Mouse (Mus musculus) intestine, postnatal 0 days (tissue): ENCODE data around the gene Coq10a. TPM values are rescaled to one million over a fixed set of nuclear protein-coding genes. Genes with fewer than 3 reads are reported as not detected.
"Not testable (repeated sequence)": the region's sequence is repeated elsewhere in the genome, so short reads cannot be mapped to it uniquely, and the experiment has no call there.

Experiments used
- ATAC-seq: fragments of 200-750 bp; cut with Nextera tagmentation; 2 replicates; pipeline ENCODE4 v1.8.0; 2017; ENCODE audit warnings: mild to moderate bottlenecking, moderate TSS enrichment, moderate library complexity
- H3K27ac ChIP-seq: fragments of 300-500 bp; sonication (generic); 2 replicates; pipeline ENCODE4 v1.5.1; 2014; ENCODE audit warnings: mild to moderate bottlenecking, low read depth, low read length, moderate library complexity
- H3K27me3 ChIP-seq: fragments of 300-500 bp; sonication (generic); replicated peaks from 2 replicates; pipeline ENCODE4 v1.6.1; 2014; ENCODE audit warnings: low read length, mixed read lengths; ENCODE audit not compliant: control insufficient read depth, insufficient read depth
- H3K36me3 ChIP-seq: fragments of 300-500 bp; sonication (generic); 2 replicates; pipeline ENCODE4 v1.6.1; 2014; ENCODE audit warnings: mild to moderate bottlenecking, moderate library complexity; ENCODE audit not compliant: control insufficient read depth, insufficient read depth
- H3K4me1 ChIP-seq: fragments of 300-500 bp; sonication (generic); replicated peaks from 2 replicates; pipeline ENCODE4 v1.6.1; 2014; ENCODE audit warnings: antibody characterized with exemption, low read length, mixed read lengths; ENCODE audit not compliant: control insufficient read depth, insufficient read depth
- H3K4me2 ChIP-seq: fragments of 300-500 bp; sonication (generic); replicated peaks from 2 replicates; pipeline ENCODE4 v1.6.1; 2014; ENCODE audit warnings: low read depth, mild to moderate bottlenecking, moderate library complexity
- H3K4me3 ChIP-seq: fragments of 300-500 bp; sonication (generic); 2 replicates; pipeline ENCODE4 v1.5.1; 2014; ENCODE audit warnings: low read depth, low read length
- H3K9ac ChIP-seq: fragments of 300-500 bp; sonication (generic); 2 replicates; pipeline ENCODE4 v1.6.1; 2014; ENCODE audit warnings: mild to moderate bottlenecking, low read depth, low read length
- H3K9me3 ChIP-seq: fragments of 300-500 bp; sonication (generic); 2 replicates; pipeline ENCODE4 v1.6.1; 2016; ENCODE audit warnings: mixed run types; ENCODE audit not compliant: control insufficient read depth
- CTCF ChIP-seq: sonication (generic); IDR thresholded peaks from 2 replicates; pipeline ENCODE4 v1.5.1; 2016; ENCODE audit warnings: low read depth, mild to moderate bottlenecking, control low read depth, antibody characterized with exemption, moderate library complexity
- WGBS: fragments of 180-500 bp; shearing (Covaris S2); extraction: QIAGEN DNeasy Blood & Tissue Kit; methylation state at CpG from one replicate; pipeline ENCODE4 v1.1.7; 2014; 5-methylcytosine and 5-hydroxymethylcytosine counted together
- polyA plus RNA-seq: library from polyadenylated mRNA; unstranded; fragments of >200 nt; fragmentation: Nextera tagmentation; extraction: Ambion mirVana; gene quantifications from 2 replicates; pipeline ENCODE4 v1.2.1, GENCODE M21; 2015

The Coq10a gene
- polyA plus RNA-seq, 1 experiment from 2014 or later: 22.3 TPM

- peaks cover 3% of the 10 kb centered on the region; the same call in 1 of the 2 replicates for H3K4me1 ChIP-seq
- H3K36me3 ChIP-seq: no peaks in the 10 kb centered on the region; the same call in 1 of the 2 replicates
- no peaks in the 10 kb centered on the region for H3K27me3 ChIP-seq
- TF ChIP-seq CTCF: no peak
- H3K9me3 ChIP-seq: no peaks in the 10 kb centered on the region
- peak overlapping the region; percentile 82 for H3K4me2 ChIP-seq
- no peak overlapping the region for H3K4me3 ChIP-seq
- H3K27ac ChIP-seq: peak overlapping the region; percentile 94
- no peak for ATAC-seq
- no peak overlapping the region for H3K9ac ChIP-seq
- 61% methylated on average over 3 of the region's 3 CpGs for WGBS
These were observed 32.2 kb downstream of the Coq10a start for GRCm38 (mm10) chr10:128336597-128336996.

GRCm38 (mm10) chr10:128336195-128336594, 32.6 kb downstream of the Coq10a start:
- Histone ChIP-seq H3K27ac (peak overlapping the region; percentile 94), H3K4me3 (no peak overlapping the region), H3K9ac (no peak overlapping the region), H3K27me3 (no peaks in the 10 kb centered on the region), H3K9me3 (no peaks in the 10 kb centered on the region), H3K4me2 (no peak overlapping the region), H3K36me3 (no peaks in the 10 kb centered on the region; the same call in 1 of the 2 replicates), H3K4me1 (peaks cover 3% of the 10 kb centered on the region; the same call in 1 of the 2 replicates)
- ATAC-seq: no peak
- WGBS: 62% methylated on average over 3 of the region's 3 CpGs
- no peak for TF ChIP-seq CTCF

GRCm38 (mm10) chr10:128335582-128335981, 33.2 kb downstream of the Coq10a start:
- peak; percentile 91 for TF ChIP-seq CTCF
- Histone ChIP-seq H3K4me3 (no peak overlapping the region), H3K27me3 (no peaks in the 10 kb centered on the region), H3K36me3 (no peaks in the 10 kb centered on the region; the same call in 1 of the 2 replicates), H3K9ac (no peak overlapping the region), H3K9me3 (no peaks in the 10 kb centered on the region), H3K27ac (peak overlapping the region; percentile 94; the same call in 1 of the 2 replicates), H3K4me1 (peaks cover 3% of the 10 kb centered on the region; the same call in 1 of the 2 replicates), H3K4me2 (peak overlapping the region; percentile 13; the same call in 1 of the 2 replicates)
- WGBS: under 1% methylated on average over 4 of the region's 4 CpGs
- ATAC-seq: no peak

- H3K9ac ChIP-seq, H3K27ac ChIP-seq, H3K9me3 ChIP-seq, H3K36me3 ChIP-seq, H3K27me3 ChIP-seq, H3K4me3 ChIP-seq, H3K4me2 ChIP-seq, H3K4me1 ChIP-seq, ATAC-seq: not testable (repeated sequence)
- 74% methylated on average over 6 of the region's 6 CpGs for WGBS
These were observed 36.2 kb downstream of the Coq10a start for GRCm38 (mm10) chr10:128332358-128333249.

- Histone ChIP-seq H3K36me3 (peaks cover 27% of the 10 kb centered on the region), H3K9me3 (no peaks in the 10 kb centered on the region), H3K4me1 (peaks cover 6% of the 10 kb centered on the region; the same call in 1 of the 2 replicates), H3K27me3 (no peaks in the 10 kb centered on the region), H3K9ac (no peak overlapping the region), H3K27ac (no peak overlapping the region), H3K4me3 (no peak overlapping the region), H3K4me2 (no peak overlapping the region)
- TF ChIP-seq CTCF: peak; percentile 53
- no peak for ATAC-seq
- 91% methylated on average over 10 of the region's 10 CpGs for WGBS
These were observed 41.2 kb downstream of the Coq10a start for GRCm38 (mm10) chr10:128327610-128328009.

GRCm38 (mm10) chr10:128326825-128327224, 42.0 kb downstream of the Coq10a start:
- Histone ChIP-seq H3K4me1 (peaks cover 6% of the 10 kb centered on the region; the same call in 1 of the 2 replicates), H3K27me3 (no peaks in the 10 kb centered on the region), H3K4me2 (no peak overlapping the region), H3K36me3 (peaks cover 27% of the 10 kb centered on the region), H3K9me3 (no peaks in the 10 kb centered on the region), H3K9ac (no peak overlapping the region), H3K4me3 (no peak overlapping the region), H3K27ac (no peak overlapping the region)
- 94% methylated on average over 8 of the region's 8 CpGs for WGBS
- ATAC-seq: no peak
- no peak for TF ChIP-seq CTCF
